Mouse (Mus musculus): Measurements from ENCODE around the gene Runx2. TPM values are rescaled to one million over a fixed set of nuclear protein-coding genes. Genes with fewer than 3 reads are reported as not detected.

Runx2 gene
- polyA plus RNA-seq, 1 experiment from 2014 or later, result 0.74 TPM

- no peaks in the 10 kb centered on the region for H3K9me3 ChIP-seq (replicated peaks)
- no peak overlapping the region for H3K4me2 ChIP-seq
- no peak overlapping the region for H3K27ac ChIP-seq
- WGBS (ENCODE audit: insufficient replicate concordance), result 51% methylated on average over 2 of the region's 2 CpGs
- H3K9ac ChIP-seq, result no peak overlapping the region
- no peak overlapping the region for H3K4me3 ChIP-seq
- no peaks in the 10 kb centered on the region for H3K27me3 ChIP-seq (replicated peaks)
- ATAC-seq, result no peak
- H3K36me3 ChIP-seq, result no peaks in the 10 kb centered on the region
- H3K4me1 ChIP-seq, result no peaks in the 10 kb centered on the region
Observed at GRCm38 (mm10) chr17:44766975-44767374, 47.6 kb downstream of the Runx2 start.

GRCm38 (mm10) chr17:44766318-44766717, 48.3 kb downstream of the Runx2 start:
- no peak overlapping the region for H3K27ac ChIP-seq
- H3K4me1 ChIP-seq, result no peaks in the 10 kb centered on the region
- 72% methylated on average over 11 of the region's 11 CpGs for WGBS (ENCODE audit: insufficient replicate concordance)
- H3K27me3 ChIP-seq (replicated peaks), result no peaks in the 10 kb centered on the region
- no peaks in the 10 kb centered on the region for H3K9me3 ChIP-seq (replicated peaks)
- no peak for ATAC-seq
- no peak overlapping the region for H3K4me2 ChIP-seq
- H3K9ac ChIP-seq, result no peak overlapping the region
- H3K4me3 ChIP-seq, result no peak overlapping the region
- H3K36me3 ChIP-seq, result no peaks in the 10 kb centered on the region

- no peak overlapping the region for H3K4me3 ChIP-seq
- no peak overlapping the region for H3K4me2 ChIP-seq
- no peak for ATAC-seq
- H3K9me3 ChIP-seq (replicated peaks), result no peaks in the 10 kb centered on the region
- H3K27me3 ChIP-seq (replicated peaks), result peaks cover 8% of the 10 kb centered on the region; the same call in 1 of the 2 replicates
- no peaks in the 10 kb centered on the region for H3K4me1 ChIP-seq
- 61% methylated on average over 8 of the region's 8 CpGs for WGBS (ENCODE audit: insufficient replicate concordance)
- no peaks in the 10 kb centered on the region for H3K36me3 ChIP-seq
- H3K27ac ChIP-seq, result no peak overlapping the region
- H3K9ac ChIP-seq, result no peak overlapping the region
Observed at GRCm38 (mm10) chr17:44745378-44745777, 69.2 kb downstream of the Runx2 start.

- no peak overlapping the region for H3K4me2 ChIP-seq
- no peak for ATAC-seq
- no peak overlapping the region for H3K27ac ChIP-seq
- H3K4me3 ChIP-seq, result no peak overlapping the region
- no peak overlapping the region for H3K9ac ChIP-seq
- no peaks in the 10 kb centered on the region for H3K36me3 ChIP-seq
- H3K9me3 ChIP-seq (replicated peaks), result no peaks in the 10 kb centered on the region
- WGBS (ENCODE audit: insufficient replicate concordance), result 35% methylated on average over 3 of the region's 3 CpGs
- peaks cover 22% of the 10 kb centered on the region for H3K27me3 ChIP-seq (replicated peaks)
- H3K4me1 ChIP-seq, result no peaks in the 10 kb centered on the region
Observed at GRCm38 (mm10) chr17:44743780-44744179, 70.8 kb downstream of the Runx2 start.

GRCm38 (mm10) chr17:44742246-44742645, 72.4 kb downstream of the Runx2 start:
- ATAC-seq, result no peak
- Histone ChIP-seq H3K27ac (no peak overlapping the region), H3K9me3 (replicated peaks) (no peaks in the 10 kb centered on the region), H3K36me3 (no peaks in the 10 kb centered on the region), H3K27me3 (replicated peaks) (peaks cover 37% of the 10 kb centered on the region), H3K4me1 (peaks cover 12% of the 10 kb centered on the region; the same call in 1 of the 2 replicates), H3K4me2 (no peak overlapping the region), H3K9ac (no peak overlapping the region), H3K4me3 (no peak overlapping the region)
- 78% methylated on average over 9 of the region's 9 CpGs for WGBS (ENCODE audit: insufficient replicate concordance)

GRCm38 (mm10) chr17:44738121-44738637, 76.4 kb downstream of the Runx2 start:
- no peak overlapping the region for H3K27ac ChIP-seq
- H3K27me3 ChIP-seq (replicated peaks), result peaks cover 78% of the 10 kb centered on the region
- peak overlapping the region; percentile 42 for H3K4me2 ChIP-seq
- ATAC-seq, result no peak
- peaks cover 34% of the 10 kb centered on the region for H3K4me1 ChIP-seq
- H3K4me3 ChIP-seq, result no peak overlapping the region
- 2% methylated on average over 20 of the region's 22 CpGs for WGBS (ENCODE audit: insufficient replicate concordance)
- H3K9me3 ChIP-seq (replicated peaks), result no peaks in the 10 kb centered on the region
- H3K36me3 ChIP-seq, result no peaks in the 10 kb centered on the region
- no peak overlapping the region for H3K9ac ChIP-seq

GRCm38 (mm10) chr17:44737275-44738120, 77.1 kb downstream of the Runx2 start:
- no peak overlapping the region for H3K27ac ChIP-seq
- 0 out of 2 replicates have a peak overlapping the region, but pooled peaks have one; percentile 7 for H3K4me3 ChIP-seq
- 2% methylated on average over 33 of the region's 33 CpGs for WGBS (ENCODE audit: insufficient replicate concordance)
- no peak for ATAC-seq
- H3K36me3 ChIP-seq, result no peaks in the 10 kb centered on the region
- H3K9me3 ChIP-seq (replicated peaks), result no peaks in the 10 kb centered on the region
- peak overlapping the region; percentile 42 for H3K4me2 ChIP-seq
- H3K9ac ChIP-seq, result no peak overlapping the region
- peaks cover 82% of the 10 kb centered on the region for H3K27me3 ChIP-seq (replicated peaks)
- peaks cover 34% of the 10 kb centered on the region for H3K4me1 ChIP-seq

GRCm38 (mm10) chr17:44735991-44736561, 78.5 kb downstream of the Runx2 start:
- Histone ChIP-seq H3K4me1 (peaks cover 34% of the 10 kb centered on the region), H3K9ac (peak overlapping the region; percentile 31; the same call in 1 of the 2 replicates), H3K4me3 (peak overlapping the region; percentile 58), H3K27ac (no peak overlapping the region), H3K9me3 (replicated peaks) (no peaks in the 10 kb centered on the region), H3K27me3 (replicated peaks) (peaks cover 87% of the 10 kb centered on the region), H3K4me2 (peak overlapping the region; percentile 74), H3K36me3 (no peaks in the 10 kb centered on the region)
- under 1% methylated on average over 58 of the region's 73 CpGs for WGBS (ENCODE audit: insufficient replicate concordance)
- ATAC-seq, result no peak

GRCm38 (mm10) chr17:44735223-44735990, 79.2 kb downstream of the Runx2 start:
- no peak for ATAC-seq
- no peak overlapping the region for H3K27ac ChIP-seq
- H3K36me3 ChIP-seq, result no peaks in the 10 kb centered on the region
- peak overlapping the region; percentile 58 for H3K4me3 ChIP-seq
- peaks cover 34% of the 10 kb centered on the region for H3K4me1 ChIP-seq
- WGBS (ENCODE audit: insufficient replicate concordance), result under 1% methylated on average over 55 of the region's 64 CpGs
- peaks cover 81% of the 10 kb centered on the region for H3K27me3 ChIP-seq (replicated peaks)
- peak overlapping the region; percentile 31; the same call in 1 of the 2 replicates for H3K9ac ChIP-seq
- H3K9me3 ChIP-seq (replicated peaks), result no peaks in the 10 kb centered on the region
- H3K4me2 ChIP-seq, result peak overlapping the region; percentile 74

GRCm38 (mm10) chr17:44734501-44735222, 79.9 kb downstream of the Runx2 start:
- 0 out of 2 replicates have a peak, but pooled peaks have one; percentile 8 for ATAC-seq
- Histone ChIP-seq H3K4me3 (peak overlapping the region; percentile 58), H3K9ac (no peak overlapping the region; the same call in 1 of the 2 replicates), H3K9me3 (replicated peaks) (no peaks in the 10 kb centered on the region), H3K27ac (no peak overlapping the region), H3K4me1 (peaks cover 34% of the 10 kb centered on the region), H3K36me3 (no peaks in the 10 kb centered on the region), H3K27me3 (replicated peaks) (peaks cover 75% of the 10 kb centered on the region), H3K4me2 (peak overlapping the region; percentile 74)
- WGBS (ENCODE audit: insufficient replicate concordance), result 2% methylated on average over 48 of the region's 48 CpGs
